In genomic region chr4:76449466-76450350, GRCm38 (mm10) we compare ENCODE assay signal across 8 mouse cellular contexts.
A peak's percentile ranks its signal among the peaks of the same experiment; 100 is the strongest.
DNase-seq lines count a peak whose midpoint lies in the region; ATAC-seq and TF ChIP-seq lines count a peak whose summit lies in the region.

No protein-coding gene starts in this region.

- H3K4me1 ChIP-seq in thymus, adult 2 months (replicated peaks; ENCODE audit: control insufficient read depth, insufficient read depth, low read length) = no peaks in the 10 kb centered on the region
- H3K4me1 ChIP-seq in forebrain, embryonic 12.5 days = peaks cover 8% of the 10 kb centered on the region; the same call in 1 of the 2 replicates
- peaks cover 8 to 16% of the 10 kb centered on the region in 2 experiments for H3K4me1 ChIP-seq in heart, embryonic 14.5 days (ENCODE audit: control insufficient read depth in 2 of 2, insufficient read depth in 2 of 2, low read length in 2 of 2)
- no peaks in the 10 kb centered on the region for H3K4me1 ChIP-seq in kidney, postnatal 0 days (replicated peaks; ENCODE audit: insufficient read depth, low read length)

- peak; percentile 87 for ATAC-seq in forebrain, embryonic 12.5 days (ENCODE audit: low FRiP score)
- ATAC-seq in heart, embryonic 14.5 days (ENCODE audit: insufficient number of reproducible peaks, insufficient read depth, low FRiP score, low read depth) = peak; percentile 79
- peak; percentile 86 for ATAC-seq in kidney, postnatal 0 days (replicated peaks; ENCODE audit: low FRiP score, low read depth)

- H3K9me3 ChIP-seq in forebrain, embryonic 12.5 days = no peaks in the 10 kb centered on the region
- H3K9me3 ChIP-seq in heart, embryonic 14.5 days (ENCODE audit: control insufficient read depth, low read length) = no peaks in the 10 kb centered on the region
- no peaks in the 10 kb centered on the region for H3K9me3 ChIP-seq in kidney, postnatal 0 days (replicated peaks; ENCODE audit: low read length)

- peak overlapping the region; percentile 17 for H3K4me3 ChIP-seq in thymus, adult 2 months (ENCODE audit: control insufficient read depth, insufficient read depth, low read length)
- H3K4me3 ChIP-seq in forebrain, embryonic 12.5 days (replicated peaks) = peak overlapping the region; percentile 77
- peak overlapping the region; percentile 75 to 98 for H3K4me3 ChIP-seq in heart, embryonic 14.5 days (ENCODE audit: control insufficient read depth in 1 of 2, insufficient read depth in 1 of 2, low read depth in 1 of 2, low read length in 2 of 2)
- peak overlapping the region; percentile 75 for H3K4me3 ChIP-seq in kidney, postnatal 0 days (replicated peaks; ENCODE audit: low read depth, low read length)
- H3K4me3 ChIP-seq in myocyte = peak overlapping the region; percentile 36

- peaks cover 21% of the 10 kb centered on the region for H3K79me2 ChIP-seq in myocyte (ENCODE audit: control insufficient read depth, insufficient read depth)

- DNase-seq in thymus, adult 2 months = no peak
- DNase-seq in thymus, postnatal 10 days (ENCODE audit: low spot score in 2 of 2) = no peak
- peak; percentile 83 for DNase-seq in kidney, postnatal 0 days (ENCODE audit: low spot score)
- DNase-seq in liver = peak; percentile 43
- peak; percentile 59 to 70 for DNase-seq in urinary bladder, adult 18-20 months (ENCODE audit: low spot score in 2 of 2)

- TF ChIP-seq POLR2A in thymus, adult 2 months (IDR thresholded peaks at IDR 0.05; ENCODE audit: control insufficient read depth, extremely low read depth, insufficient read depth, low read length, poor library complexity) = no peak
- peak; percentile 51 for TF ChIP-seq POLR2A in myocyte (IDR thresholded peaks at IDR 0.05; ENCODE audit: insufficient read length, low read depth)

- no peak overlapping the region for H3K27ac ChIP-seq in thymus, adult 2 months (ENCODE audit: control insufficient read depth, insufficient read depth, low read length)
- H3K27ac ChIP-seq in forebrain, embryonic 12.5 days = peak overlapping the region; percentile 94
- H3K27ac ChIP-seq in heart, embryonic 14.5 days (replicated peaks in 1 of 2; ENCODE audit: control insufficient read depth in 1 of 2, insufficient read depth in 1 of 2, low read depth in 2 of 2, low read length in 2 of 2) = peak overlapping the region; percentile 95 to 96
- peak overlapping the region; percentile 90 for H3K27ac ChIP-seq in kidney, postnatal 0 days

- peak overlapping the region; percentile 88 for H3K9ac ChIP-seq in forebrain, embryonic 12.5 days
- peak overlapping the region; percentile 98 for H3K9ac ChIP-seq in heart, embryonic 14.5 days (ENCODE audit: low read length)
- H3K9ac ChIP-seq in kidney, postnatal 0 days (ENCODE audit: low read depth, low read length) = peak overlapping the region; percentile 87

- no peak for TF ChIP-seq CTCF in thymus, adult 2 months (IDR thresholded peaks at IDR 0.05; ENCODE audit: borderline replicate concordance, control insufficient read depth, extremely low read depth, insufficient read depth, low read length, poor library complexity)
- no peak for TF ChIP-seq CTCF in kidney, postnatal 0 days (IDR thresholded peaks at IDR 0.05; ENCODE audit: low read depth)

- H3K27me3 ChIP-seq in thymus, adult 2 months (ENCODE audit: control insufficient read depth, insufficient read depth, low read length) = peaks cover 7% of the 10 kb centered on the region; the same call in 1 of the 2 replicates
- peaks cover 4% of the 10 kb centered on the region; the same call in 1 of the 2 replicates for H3K27me3 ChIP-seq in forebrain, embryonic 12.5 days
- H3K27me3 ChIP-seq in heart, embryonic 14.5 days (ENCODE audit: control insufficient read depth, insufficient read depth, low read length) = no peaks in the 10 kb centered on the region
- H3K27me3 ChIP-seq in kidney, postnatal 0 days (ENCODE audit: insufficient read depth, low read length) = no peaks in the 10 kb centered on the region
- H3K27me3 ChIP-seq in myocyte (ENCODE audit: control insufficient read depth, insufficient read depth, insufficient read length) = no peaks in the 10 kb centered on the region

- H3K4me2 ChIP-seq in forebrain, embryonic 12.5 days = peak overlapping the region; percentile 81
- peak overlapping the region; percentile 68 for H3K4me2 ChIP-seq in heart, embryonic 14.5 days (ENCODE audit: low read length)
- H3K4me2 ChIP-seq in kidney, postnatal 0 days (ENCODE audit: low read length) = peak overlapping the region; percentile 94
- H3K4me2 ChIP-seq in myocyte (ENCODE audit: low read depth) = peak overlapping the region; percentile 65

- peak overlapping the region; percentile 19 for H3ac ChIP-seq in myocyte (ENCODE audit: control insufficient read depth, insufficient read length)

- WGBS in thymus, adult 2 months = 2% methylated on average over 97 of the region's 99 CpGs
- WGBS in forebrain, embryonic 12.5 days = under 1% methylated on average over 99 of the region's 99 CpGs
- under 1% methylated on average over 90 of the region's 99 CpGs for WGBS in heart, embryonic 14.5 days
- whole genome bisulfite sequencing in kidney, postnatal 0 days = 1% methylated on average over 57 of the region's 99 CpGs

- no peaks in the 10 kb centered on the region for H3K36me3 ChIP-seq in thymus, adult 2 months (ENCODE audit: control insufficient read depth, insufficient read depth, low read length)
- H3K36me3 ChIP-seq in forebrain, embryonic 12.5 days (replicated peaks) = no peaks in the 10 kb centered on the region
- no peaks in the 10 kb centered on the region for H3K36me3 ChIP-seq in heart, embryonic 14.5 days (ENCODE audit: control insufficient read depth, insufficient read depth, low read length)
- no peaks in the 10 kb centered on the region for H3K36me3 ChIP-seq in kidney, postnatal 0 days (ENCODE audit: insufficient read depth, low read length)
- H3K36me3 ChIP-seq in myocyte (ENCODE audit: control insufficient read depth, insufficient read depth) = no peaks in the 10 kb centered on the region

TF ChIP-seq in myocyte, 11 proteins besides CTCF, POLR2A, EP300 and RAD21:
- TF ChIP-seq E2F4 (IDR thresholded peaks at IDR 0.05; ENCODE audit: insufficient read depth) (no peak), MYOD1 (IDR thresholded peaks at IDR 0.05; ENCODE audit: control insufficient read depth in 1 of 3, insufficient read length in 2 of 3, low read depth in 2 of 3) (peak in 1 of 3 experiments; percentile 13), POLR2AphosphoS2 (IDR thresholded peaks at IDR 0.05; ENCODE audit: insufficient read length, low read depth) (no peak)

Comparison
In these comparisons a context has a peak if more than half of its experiments do, and no peak if none do; other contexts are left out.
1. DNase-seq: peak in kidney, postnatal 0 days (single experiment), liver (single experiment) and urinary bladder, adult 18-20 months (2 of 2); none in thymus, adult 2 months (single experiment) and thymus, postnatal 10 days (0 of 2).
2. H3K4me3 ChIP-seq: peak in every context shown above with its lines; median percentile 86 in heart, embryonic 14.5 days; 77 in forebrain, embryonic 12.5 days; 75 in kidney, postnatal 0 days; 36 in myocyte; 17 in thymus, adult 2 months.
3. Peak in every context shown above with its lines, with median percentiles within 50 percentile points of each other: ATAC-seq, H3K4me2 ChIP-seq and H3K9ac ChIP-seq.